Mouse (Mus musculus) retina, postnatal 1 day (tissue): Measurements from ENCODE around the gene Gpsm3.
A peak's percentile ranks its signal among the peaks of the same experiment; 100 is the strongest.

Source experiments
- DNase-seq: peaks from one replicate; pipeline ENCODE4 v3.0.0-alpha.2; 2012

The Gpsm3 gene

DNA sequence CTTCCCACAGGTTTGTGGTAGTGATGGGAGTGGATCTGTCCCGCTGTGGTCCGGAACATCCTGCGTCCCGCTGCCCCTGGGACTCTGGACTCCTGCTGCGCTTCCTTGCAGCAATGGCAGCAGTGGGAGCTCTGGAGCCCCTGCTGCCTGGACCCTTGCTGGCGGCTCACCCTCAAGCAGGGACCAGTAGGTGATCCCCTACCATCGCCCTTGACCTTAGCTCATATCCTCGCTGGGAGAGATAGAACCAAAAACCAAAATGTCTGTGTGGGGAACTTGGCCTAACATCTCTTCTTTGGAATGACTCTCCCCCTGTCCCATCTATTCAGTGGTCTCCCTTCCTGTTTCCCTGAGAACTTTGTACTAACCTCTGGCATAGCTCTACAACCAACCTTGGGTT is 5.8 kb upstream of the Gpsm3 start:
- DNase-seq, result no peak

DNA sequence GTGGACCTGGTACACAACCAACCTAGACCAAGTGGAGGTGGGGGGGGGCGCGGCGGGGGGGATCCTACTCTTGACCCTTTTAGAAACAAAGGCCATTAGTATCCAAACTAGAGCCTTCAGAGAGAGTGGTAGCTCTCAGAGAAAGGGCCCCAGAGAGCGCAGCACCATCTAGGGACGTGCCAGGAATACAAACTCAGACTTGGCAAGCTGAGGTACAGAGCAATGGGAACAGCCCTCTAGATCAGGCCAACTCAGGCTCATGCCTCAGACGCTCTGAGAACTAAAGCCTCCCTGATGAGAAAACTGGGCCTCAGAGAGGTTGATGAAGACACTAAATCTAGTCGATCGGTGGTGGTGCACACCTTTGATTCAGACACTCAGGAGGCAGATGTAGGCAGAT is 4.5 kb upstream of the Gpsm3 start:
- no peak for DNase-seq

DNA sequence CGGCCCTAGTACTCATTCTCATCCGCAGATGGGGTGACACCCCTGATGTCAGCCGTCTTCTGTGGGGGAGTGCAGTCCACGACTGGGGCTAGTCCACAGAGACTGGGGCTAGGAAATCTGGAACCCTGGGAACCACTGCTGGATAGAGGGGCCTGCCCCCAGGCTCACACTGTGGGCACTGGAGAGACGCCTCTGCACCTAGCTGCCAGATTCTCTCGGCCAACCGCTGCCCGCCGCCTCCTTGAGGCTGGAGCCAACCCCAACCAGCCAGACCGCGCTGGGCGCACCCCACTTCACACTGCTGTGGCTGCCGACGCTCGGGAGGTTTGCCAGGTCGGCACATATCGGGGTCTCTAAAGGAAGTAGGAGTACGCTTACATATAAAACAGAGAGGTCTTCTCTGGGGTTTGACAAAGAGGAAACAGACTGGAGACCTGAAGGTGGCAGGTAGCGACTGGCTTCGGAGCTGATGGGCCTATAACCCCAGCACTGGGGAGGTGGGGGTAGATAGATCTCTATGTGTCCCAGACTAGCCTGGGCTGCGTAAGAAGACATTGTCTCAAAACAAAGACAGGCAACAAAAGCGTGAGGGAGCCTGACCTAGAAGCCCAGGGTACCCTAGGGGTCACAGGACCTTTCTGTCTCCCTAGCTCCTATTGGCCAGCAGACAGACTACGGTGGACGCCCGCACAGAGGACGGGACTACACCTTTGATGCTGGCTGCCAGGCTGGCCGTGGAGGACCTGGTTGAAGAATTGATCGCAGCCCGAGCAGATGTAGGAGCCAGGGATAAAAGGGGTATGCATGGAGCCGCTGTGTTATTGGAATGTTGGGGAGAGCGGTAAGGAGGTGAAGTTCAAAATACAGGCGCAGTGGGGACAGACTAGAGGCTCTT is 3.5 kb upstream of the Gpsm3 start:
- DNase-seq, result no peak

DNA sequence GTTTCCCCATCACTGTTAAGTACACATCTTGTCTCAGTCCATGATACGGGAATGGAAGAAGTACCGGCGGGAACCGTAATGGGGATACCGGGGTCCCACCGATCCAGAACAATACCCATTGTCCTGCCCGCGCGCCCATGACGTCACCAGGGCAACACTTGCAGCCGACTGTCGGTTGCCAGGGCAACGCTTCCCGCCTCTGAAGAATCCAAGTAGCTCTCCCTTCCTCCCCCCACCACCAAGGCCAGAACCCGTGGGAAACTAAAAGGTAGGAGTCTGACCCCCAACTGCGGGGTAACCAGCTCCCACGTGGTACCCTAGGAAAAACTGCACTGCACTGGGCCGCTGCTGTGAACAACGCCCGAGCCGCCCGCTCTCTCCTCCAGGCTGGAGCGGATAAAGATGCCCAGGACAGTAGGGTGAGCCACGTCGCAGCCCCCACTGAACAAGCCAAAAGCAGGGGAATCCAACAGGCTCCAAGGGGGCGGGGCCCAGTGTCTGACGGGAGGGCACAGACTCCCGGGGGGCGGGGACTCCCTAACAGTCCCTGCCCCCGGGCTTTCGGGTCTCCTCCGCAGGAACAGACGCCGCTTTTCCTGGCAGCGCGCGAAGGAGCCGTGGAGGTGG is 2.7 kb upstream of the Gpsm3 start:
- peak; percentile 95 for DNase-seq

DNA sequence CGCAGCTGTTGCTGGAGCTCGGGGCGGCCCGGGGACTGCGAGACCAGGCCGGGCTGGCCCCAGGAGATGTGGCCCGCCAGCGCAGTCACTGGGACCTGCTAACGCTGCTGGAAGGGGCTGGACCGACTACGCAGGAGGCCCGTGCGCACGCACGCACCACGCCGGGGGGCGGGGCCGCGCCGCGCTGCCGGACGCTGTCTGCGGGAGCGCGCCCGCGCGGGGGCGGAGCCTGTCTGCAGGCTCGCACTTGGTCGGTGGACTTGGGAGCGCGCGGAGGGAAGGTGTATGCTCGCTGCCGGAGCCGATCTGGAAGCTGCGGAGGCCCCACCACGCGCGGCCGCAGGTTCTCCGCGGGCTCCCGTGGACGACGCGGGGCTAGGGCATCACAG is 2.2 kb upstream of the Gpsm3 start:
- DNase-seq, result peak; percentile 96

DNA sequence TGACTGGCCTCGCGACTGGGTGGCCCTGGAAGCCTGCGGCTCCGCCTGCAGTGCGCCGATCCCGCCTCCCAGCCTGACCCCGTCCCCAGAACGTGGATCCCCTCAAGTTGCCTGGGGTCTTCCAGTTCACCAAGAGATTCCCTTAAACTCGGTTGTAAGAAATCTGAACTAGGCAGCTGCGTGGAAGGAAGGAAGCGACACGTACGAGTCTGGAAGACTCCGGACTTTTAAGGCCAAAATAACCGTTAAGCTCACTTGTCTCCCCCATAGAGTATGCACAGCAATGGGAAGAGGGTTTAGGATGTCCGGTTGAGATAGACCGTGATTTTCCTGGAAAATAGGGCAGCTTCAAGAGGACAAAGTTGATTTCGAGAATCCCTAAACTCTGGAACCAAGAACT is 1.8 kb upstream of the Gpsm3 start:
- DNase-seq, result no peak

DNA sequence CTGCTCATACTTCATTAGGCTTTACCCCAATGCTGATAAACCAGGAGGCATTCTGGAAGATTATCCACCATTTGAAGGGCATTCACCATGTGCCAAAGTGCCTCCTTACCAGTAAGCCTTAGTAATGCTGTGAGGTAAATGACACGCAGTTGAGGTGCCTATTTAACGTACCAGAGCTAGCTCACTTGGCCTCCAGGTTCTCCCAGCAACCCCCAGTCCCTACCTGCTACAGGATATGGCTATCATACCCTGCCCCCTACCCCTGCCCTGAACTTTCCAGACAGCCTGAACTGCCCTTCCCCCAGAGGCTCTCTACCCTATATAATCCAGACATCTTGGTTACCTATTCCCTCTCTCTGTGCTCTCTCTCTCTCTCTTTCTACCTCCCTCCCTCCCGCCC is 839 bp upstream of the Gpsm3 start:
- DNase-seq, result no peak

DNA sequence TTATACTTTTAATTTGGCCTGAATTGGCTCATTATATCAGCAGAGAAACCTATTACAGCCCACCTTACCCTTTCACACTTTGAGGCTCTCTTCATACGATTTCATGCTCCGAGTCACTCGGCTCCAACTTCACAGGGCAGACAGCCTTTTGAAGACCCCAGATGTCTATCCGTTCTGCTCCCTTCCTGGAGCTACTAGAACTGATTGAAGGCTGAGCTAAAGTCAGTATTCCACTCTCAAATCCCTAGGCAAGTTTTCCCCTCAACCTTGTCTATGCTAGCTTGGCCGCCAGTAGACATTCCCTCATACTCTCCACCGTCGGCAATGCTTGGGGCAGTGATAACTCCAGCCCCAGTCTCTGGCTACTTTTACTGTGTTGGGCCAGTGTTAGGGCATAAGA is 400 bp upstream of the Gpsm3 start:
- DNase-seq, result no peak

DNA sequence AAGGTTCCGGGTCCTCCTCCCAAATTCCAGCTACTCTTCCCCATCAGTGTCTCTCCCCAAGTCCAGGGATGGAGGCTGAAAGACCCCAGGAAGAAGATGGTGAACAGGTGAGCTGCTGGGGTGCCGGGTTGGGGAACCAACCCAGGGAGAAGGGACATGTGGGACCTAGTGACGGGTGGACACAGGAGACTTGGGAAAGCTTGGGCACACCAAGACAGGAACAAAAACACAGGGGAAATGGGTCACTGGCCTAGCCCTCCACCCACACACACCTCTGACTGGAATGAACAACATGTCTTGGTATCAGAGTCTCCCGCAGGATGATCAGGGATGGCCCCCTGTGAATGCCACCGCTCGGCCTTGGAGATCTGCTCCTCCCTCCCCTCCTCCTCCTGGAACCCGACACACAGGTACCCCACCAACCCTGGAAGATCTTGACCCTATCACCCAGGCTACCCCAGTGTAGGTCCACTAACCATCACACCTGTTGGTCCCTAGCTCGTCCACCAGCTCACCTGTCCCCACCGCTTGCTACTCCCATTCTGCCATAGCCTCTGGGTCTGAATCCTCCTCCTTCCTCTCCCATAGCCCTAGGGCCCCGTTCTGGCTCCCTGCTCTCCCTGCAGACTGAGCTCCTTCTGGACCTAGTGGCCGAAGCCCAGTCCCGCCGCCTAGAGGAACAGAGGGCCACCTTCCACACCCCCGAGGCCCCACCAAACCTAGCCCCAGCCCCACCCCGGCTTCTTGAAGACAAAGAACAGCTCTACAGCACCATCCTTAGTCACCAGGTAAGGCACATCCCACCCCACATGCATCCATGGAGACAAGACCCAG is 765 bp downstream of the Gpsm3 start:
- no peak for DNase-seq

GRCm38 (mm10) chr17:34591029-34591993 is 1.7 kb downstream of the Gpsm3 start, which contains the start of gene Pbx2:
Pbx2 (plus strand) TSS chr17:34591266.
- no peak for DNase-seq

DNA sequence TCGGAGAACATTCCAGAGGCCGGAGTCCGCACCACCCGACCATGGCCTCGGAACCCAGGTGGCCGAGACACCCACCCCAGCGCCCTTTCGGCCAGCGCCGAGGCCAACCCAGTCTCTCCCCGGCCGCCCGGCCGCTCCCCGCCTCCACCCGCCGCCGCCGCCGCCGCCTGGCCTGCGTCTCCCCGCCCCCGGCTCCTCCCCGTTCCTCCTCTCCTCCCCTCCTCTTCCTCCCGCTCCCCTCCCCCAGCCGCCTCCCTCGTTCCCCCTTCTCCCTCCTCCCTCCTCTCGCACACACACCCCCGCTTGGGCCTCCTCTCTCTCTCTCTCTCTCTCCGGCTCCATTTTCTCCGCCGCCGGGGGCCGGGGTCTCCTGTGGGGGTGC is 2.4 kb downstream of the Gpsm3 start:
- DNase-seq, result peak; percentile 96

DNA sequence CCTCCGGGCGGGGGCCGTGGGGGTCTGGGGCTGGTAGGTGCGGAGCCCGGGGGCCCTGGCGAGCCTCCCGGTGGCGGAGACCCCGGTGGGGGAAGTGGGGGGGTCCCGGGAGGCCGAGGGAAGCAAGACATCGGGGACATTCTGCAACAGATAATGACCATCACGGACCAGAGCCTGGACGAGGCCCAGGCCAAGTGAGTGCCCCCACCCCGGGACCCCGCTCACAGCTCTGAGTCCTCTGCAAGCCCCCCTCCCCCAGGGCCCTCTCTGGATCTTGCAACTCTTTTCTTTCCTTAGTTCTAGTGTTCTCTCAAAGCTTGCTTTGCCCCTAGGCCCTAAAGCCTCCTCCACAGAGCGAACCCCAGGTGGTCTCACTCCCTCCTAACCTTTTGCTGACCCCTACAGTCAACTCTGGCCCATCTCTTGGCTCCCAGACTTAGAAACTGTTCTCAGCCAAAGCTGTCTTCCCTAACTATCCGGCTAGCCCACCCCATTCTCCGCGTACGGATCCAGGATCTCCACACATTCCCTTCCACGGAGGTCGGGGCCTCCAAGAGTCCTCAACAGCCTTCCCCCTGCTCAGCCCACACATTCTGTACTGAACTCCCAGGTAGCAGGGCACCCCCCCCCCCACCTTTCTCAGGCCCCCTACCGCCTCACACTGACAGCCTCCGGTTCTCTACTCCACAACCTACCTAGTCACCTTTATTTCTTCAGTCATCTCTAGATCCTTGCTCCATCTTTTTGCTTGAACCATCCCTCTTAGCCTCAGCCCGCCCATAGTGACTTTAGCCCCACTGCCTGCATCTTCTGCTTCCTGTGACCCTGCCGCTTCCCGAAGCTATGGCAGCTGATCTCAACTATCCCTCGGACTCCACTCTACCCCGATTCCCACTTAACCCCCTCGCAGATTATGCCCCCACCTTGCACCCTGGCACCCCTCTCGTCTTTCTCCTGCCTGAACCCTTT is 3.3 kb downstream of the Gpsm3 start:
- peak; percentile 61 for DNase-seq

DNA sequence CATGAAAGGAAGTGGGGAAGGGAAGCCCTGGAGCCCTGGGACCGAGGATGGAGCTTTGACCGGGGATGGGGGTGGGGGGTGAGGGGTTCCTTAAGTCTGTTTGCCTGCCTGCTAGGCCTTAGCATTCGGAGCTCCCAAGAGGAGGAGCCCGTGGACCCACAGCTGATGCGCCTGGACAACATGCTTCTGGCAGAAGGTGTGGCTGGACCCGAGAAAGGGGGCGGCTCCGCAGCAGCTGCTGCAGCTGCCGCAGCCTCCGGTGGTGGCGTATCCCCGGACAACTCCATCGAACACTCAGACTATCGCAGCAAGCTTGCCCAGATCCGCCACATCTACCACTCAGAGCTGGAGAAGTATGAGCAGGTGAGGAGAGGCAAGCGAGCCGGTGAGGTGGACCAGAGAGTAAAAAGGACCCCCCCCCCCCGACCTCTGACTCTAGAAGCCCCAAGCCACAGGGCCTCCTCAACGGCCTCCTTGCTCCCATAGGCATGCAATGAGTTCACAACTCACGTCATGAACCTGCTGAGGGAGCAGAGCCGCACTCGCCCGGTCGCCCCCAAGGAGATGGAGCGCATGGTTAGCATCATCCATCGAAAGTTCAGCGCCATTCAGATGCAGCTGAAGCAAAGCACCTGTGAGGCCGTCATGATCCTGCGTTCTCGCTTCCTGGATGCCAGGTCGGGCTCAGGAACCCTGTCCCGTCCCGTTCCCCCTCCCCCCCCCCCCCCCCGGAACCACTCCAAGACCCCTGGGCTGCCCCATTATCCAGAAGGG is 4.3 kb downstream of the Gpsm3 start:
- peak; percentile 47 for DNase-seq

- no peak for DNase-seq
These were observed 6.5 kb downstream of the Gpsm3 start for GRCm38 (mm10) chr17:34596098-34596497.

GRCm38 (mm10) chr17:34597566-34598095 is 8.0 kb downstream of the Gpsm3 start, which contains the start of gene Ager:
Ager (plus strand) TSS chr17:34597862.
- DNase-seq, result no peak

- no peak for DNase-seq
These were observed 10.3 kb downstream of the Gpsm3 start for GRCm38 (mm10) chr17:34599891-34600290.

DNA sequence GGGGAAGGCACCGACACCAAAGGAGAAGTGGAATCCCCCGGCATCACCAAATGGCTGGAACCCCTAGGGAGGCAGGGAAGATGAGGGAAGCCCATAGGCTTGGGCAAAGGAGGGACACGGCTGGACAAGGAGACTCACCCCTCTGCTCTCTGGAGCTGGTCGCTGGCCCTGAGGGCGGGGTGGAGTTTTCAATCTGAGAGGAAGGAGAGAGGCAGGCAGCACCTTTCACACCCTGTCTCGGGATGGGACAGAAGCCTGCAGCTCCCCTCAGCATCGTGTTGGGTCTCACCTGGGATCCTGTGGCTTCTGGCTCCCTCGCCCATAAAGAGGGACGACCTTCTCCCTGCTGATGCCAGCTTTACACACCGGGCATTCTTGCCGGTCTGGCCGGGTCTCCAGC is 12.2 kb downstream of the Gpsm3 start:
- no peak for DNase-seq

DNA sequence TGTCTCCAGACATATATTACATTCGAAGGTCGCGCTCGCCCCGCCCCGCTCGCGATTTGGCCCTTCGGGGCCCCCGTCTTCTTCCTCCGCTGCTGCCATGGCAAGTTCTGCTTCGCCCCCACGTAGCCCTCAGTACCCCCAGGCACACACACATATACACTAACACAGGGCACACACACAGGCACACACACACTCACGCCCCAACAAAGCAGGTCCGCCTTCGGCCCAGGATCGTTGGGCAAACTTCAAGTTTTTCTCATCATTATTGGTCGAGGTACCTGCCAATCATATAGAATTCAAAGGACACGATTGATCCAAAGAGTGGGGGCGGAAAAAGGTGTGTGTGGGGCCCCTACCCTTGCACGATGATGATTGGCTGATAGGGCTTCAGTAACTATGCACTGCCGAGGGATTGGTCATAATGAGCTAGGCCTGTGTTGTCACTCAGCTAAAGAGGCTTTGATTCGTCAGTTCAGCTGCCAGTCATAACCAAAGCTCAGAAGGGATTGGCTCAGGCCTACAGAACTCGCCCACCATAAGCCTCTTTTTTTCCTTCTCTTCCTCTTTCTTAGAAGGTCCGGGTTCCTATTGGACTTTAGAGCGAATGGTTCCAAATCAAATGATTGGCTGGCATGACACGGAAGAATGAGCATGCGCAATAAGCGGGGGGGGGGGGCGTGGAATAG is 13.9 kb downstream of the Gpsm3 start, which contains the start of gene Rnf5:
Rnf5 (minus strand) TSS at position 316 of the 686 bp plus-strand sequence.
- peak; percentile 100 for DNase-seq

DNA sequence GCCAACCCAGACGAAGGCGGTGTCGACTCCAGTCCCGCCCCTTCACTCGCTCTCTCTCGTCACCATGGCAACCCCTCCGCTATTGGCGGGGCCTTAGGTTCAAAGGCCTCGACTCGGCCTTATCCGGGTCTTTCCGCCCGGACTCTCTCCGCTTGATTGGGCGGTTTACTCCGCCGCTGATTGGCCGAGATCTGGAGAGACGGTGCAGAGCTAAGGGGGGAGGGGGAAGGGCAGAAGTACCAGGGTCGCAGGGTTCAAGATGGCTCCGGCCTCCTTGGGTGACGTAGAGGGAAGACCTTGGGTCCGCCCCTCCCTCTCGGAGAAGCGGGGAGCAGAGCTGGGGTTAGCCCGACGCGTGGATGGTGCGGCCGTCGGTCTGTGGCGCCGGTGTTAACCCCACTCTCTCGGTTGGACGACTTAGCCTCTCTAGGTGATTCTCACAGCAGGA is 14.5 kb downstream of the Gpsm3 start, which contains the start of gene Agpat1:
Agpat1 (plus strand) TSS at position 202 of the 448 bp plus-strand sequence.
- peak; percentile 100 for DNase-seq
